Mouse (Mus musculus) embryonic fibroblast, embryonic 13.5 days (primary cell): ENCODE data around the gene Pafah2. TPM values are rescaled to one million over a fixed set of nuclear protein-coding genes. Genes with fewer than 3 reads are reported as not detected.

Experiments used
- H3K27ac ChIP-seq: 2 replicates; pipeline ENCODE4 v1.5.1; 2012; ENCODE audit warnings: low read length, control low read depth, inconsistent platforms; ENCODE audit not compliant: insufficient read depth
- H3K4me1 ChIP-seq: 2 replicates; pipeline ENCODE4 v1.6.1; 2011; ENCODE audit warnings: low read length; ENCODE audit not compliant: control insufficient read depth, insufficient read depth
- H3K4me3 ChIP-seq: 2 replicates; pipeline ENCODE4 v1.5.1; 2011; ENCODE audit warnings: mild to moderate bottlenecking, control low read depth, low read length; ENCODE audit not compliant: insufficient read depth
- CTCF ChIP-seq: IDR thresholded peaks from 2 replicates; pipeline ENCODE4 v1.5.1; 2011; ENCODE audit warnings: mild to moderate bottlenecking, control low read depth, low read length, moderate library complexity, borderline replicate concordance; ENCODE audit not compliant: insufficient read depth
- POLR2A ChIP-seq: IDR thresholded peaks from 2 replicates; pipeline ENCODE4 v1.6.1; 2011; ENCODE audit warnings: low read depth, mild to moderate bottlenecking, control low read depth, low read length, moderate library complexity
- polyA plus RNA-seq: library from polyadenylated mRNA; stranded (reverse); fragments of >200 nt; gene quantifications from 2 replicates; pipeline ENCODE4 v1.2.4, GENCODE M21; 2011; ENCODE audit warnings: low read depth; ENCODE audit not compliant: missing spikeins, insufficient read length

The Pafah2 gene
- polyA plus RNA-seq, 1 experiment = 15.9 TPM

GRCm38 (mm10) chr4:134395142-134395541, 978 bp upstream of the Pafah2 start:
- no peak for TF ChIP-seq POLR2A
- no peak for TF ChIP-seq CTCF
- Histone ChIP-seq H3K4me3 (no peak overlapping the region), H3K4me1 (no peaks in the 10 kb centered on the region), H3K27ac (no peak overlapping the region)

- H3K27ac ChIP-seq = peak overlapping the region; percentile 71
- TF ChIP-seq CTCF (no peak), POLR2A (0 out of 2 replicates have a peak, but pooled peaks have one; percentile 30)
- H3K4me1 ChIP-seq = no peaks in the 10 kb centered on the region
- peak overlapping the region; percentile 76 for H3K4me3 ChIP-seq
Observed at GRCm38 (mm10) chr4:134397121-134397520, 1.0 kb downstream of the Pafah2 start.

DNA sequence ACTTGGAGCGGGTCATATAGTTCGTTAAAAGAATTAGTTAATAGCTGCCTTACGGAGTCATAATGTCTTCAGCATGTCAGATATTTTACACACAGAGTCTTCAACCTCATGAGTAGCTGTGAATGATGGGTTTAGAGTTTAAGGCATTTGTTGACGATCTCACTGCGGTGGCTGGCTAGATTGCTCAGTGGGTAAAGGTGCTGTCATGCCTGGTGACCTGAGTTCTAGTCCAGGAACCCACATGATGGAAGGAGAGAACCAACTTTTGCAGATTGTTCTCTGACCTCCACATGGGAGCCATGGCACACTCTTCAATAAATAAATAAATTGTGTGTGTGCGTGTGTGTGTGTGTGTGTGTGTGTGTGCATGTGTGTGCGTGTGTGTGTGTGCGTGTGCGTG, 1.6 kb downstream of the Pafah2 start:
- Histone ChIP-seq H3K4me1 (no peaks in the 10 kb centered on the region), H3K4me3 (no peak overlapping the region), H3K27ac (no peak overlapping the region)
- TF ChIP-seq POLR2A = no peak

DNA sequence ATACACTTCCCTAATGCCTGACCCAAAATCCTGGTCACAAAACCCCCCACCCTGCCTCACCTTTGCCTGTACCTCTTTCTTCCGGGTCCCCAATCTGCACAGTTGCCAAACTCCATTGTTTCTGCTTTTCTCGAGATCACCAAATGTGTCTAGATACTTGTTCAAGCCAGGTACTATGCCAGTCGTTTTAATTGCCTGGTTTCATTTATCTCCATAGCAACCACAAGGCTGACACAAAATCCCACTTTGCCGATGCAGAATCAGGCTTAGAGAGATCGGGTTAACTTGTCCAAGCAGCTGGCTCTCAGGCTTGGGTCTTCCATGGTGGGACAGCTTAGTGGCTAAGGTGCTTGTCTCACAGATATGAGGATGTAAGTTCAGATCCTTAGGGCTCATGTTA, 4.1 kb downstream of the Pafah2 start:
- TF ChIP-seq POLR2A (no peak), CTCF (no peak)
- H3K27ac ChIP-seq = no peak overlapping the region
- H3K4me3 ChIP-seq = no peak overlapping the region
- H3K4me1 ChIP-seq = no peaks in the 10 kb centered on the region

- Histone ChIP-seq H3K4me1 (no peaks in the 10 kb centered on the region), H3K4me3 (0 out of 2 replicates have a peak overlapping the region, but pooled peaks have one; percentile 3), H3K27ac (no peak overlapping the region)
- TF ChIP-seq CTCF = no peak
- TF ChIP-seq POLR2A = peak; percentile 48; the same call in 1 of the 2 replicates
Observed at GRCm38 (mm10) chr4:134401181-134401661, 5.1 kb downstream of the Pafah2 start.

DNA sequence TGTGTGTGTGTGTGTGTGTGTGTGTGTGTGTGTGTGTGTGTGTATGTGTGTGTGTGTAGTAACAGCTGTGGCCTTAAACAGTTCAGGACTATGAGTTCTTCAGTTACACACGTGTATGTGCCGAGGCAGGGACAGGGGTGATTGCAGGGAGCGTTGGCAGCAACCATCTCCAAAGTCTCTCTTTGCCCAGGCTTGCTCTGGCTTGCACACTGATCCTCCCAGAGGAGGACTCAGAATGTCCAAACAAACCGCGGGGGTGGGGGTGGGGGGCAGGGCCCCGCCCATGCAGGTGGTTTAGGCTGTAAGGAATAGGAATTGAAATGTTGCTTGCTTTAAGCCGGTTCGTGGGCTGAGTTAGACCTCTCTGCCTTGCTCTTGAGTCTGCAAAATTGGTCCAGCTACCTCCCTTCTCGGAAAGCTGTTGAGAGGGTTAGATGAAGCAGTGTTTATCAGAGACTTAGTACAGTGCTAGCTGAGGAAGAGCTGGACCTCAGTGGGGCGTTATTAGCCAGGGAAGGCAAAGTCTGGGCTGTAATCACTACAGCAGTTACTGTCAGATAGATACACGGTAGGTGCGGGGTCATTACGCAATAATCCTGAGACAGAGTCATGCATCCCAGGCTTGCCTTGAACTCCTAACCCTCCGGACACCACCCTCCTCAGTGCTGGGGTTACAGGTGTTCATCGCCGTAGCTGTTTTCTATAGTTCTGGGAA, 5.9 kb downstream of the Pafah2 start:
- Histone ChIP-seq H3K4me3 (no peak overlapping the region), H3K27ac (no peak overlapping the region), H3K4me1 (no peaks in the 10 kb centered on the region)
- TF ChIP-seq POLR2A (no peak), CTCF (no peak)

DNA sequence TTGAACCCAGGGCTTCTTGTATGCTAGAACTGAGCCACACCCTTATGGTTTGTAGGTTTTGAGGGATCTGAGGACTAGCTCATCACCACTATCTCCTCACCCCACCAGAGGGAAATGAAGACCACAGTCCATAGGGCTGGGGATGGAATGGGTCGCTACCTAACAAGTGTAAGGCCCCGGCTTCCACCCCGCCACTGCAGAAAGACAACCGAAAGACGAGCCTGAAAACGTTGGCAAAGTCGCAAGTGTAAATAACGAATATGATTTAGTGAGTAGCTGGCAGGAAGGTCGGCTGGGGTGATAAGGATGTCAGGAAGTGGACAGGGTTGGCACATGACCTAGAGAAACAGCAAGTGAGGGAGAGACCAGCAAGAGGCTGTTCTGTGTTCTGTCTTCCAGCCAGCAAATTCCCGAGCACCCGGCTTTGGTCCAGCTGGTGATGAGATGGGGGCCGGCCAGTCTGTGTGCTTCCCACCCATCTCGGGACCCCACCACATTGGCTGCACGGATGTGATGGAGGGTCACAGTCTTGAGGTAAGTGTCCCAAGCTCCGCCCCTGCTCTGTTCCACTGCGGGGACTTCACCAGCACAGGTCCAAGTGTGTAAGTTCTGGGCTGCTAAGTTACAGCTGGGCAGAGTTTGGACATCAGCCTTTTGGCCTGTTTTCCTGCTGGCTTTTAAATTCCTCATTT, 6.6 kb downstream of the Pafah2 start:
- H3K27ac ChIP-seq = no peak overlapping the region

GRCm38 (mm10) chr4:134403721-134404120, 7.6 kb downstream of the Pafah2 start:
- no peak overlapping the region for H3K27ac ChIP-seq
- no peak overlapping the region for H3K4me3 ChIP-seq
- H3K4me1 ChIP-seq = no peaks in the 10 kb centered on the region
- no peak for TF ChIP-seq POLR2A
- no peak for TF ChIP-seq CTCF

More for the DNA sequence above, 6.6 kb downstream of the Pafah2 start:
- Histone ChIP-seq H3K4me1 (no peaks in the 10 kb centered on the region), H3K4me3 (no peak overlapping the region)
- no peak for TF ChIP-seq CTCF
- TF ChIP-seq POLR2A = no peak

DNA sequence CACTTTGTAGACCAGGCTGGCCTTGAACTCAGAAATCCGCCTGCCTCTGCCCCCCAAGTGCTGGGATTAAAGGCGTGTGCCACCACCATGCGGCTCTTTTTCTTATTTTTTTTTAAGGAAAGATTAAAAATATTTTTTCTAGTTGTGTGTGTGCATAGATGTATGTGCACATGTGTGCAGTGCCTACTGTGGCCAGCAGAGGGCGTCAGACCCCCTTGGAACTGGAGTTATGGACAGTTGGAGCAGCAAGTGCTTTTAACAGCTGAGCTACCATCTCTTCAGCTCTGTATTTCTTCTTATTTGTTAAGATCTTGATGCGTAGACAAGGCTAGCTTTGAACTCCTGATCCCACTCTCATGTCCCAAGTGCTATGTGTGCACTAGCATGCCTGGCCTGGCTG, 13.2 kb downstream of the Pafah2 start:
- Histone ChIP-seq H3K27ac (no peak overlapping the region), H3K4me3 (no peak overlapping the region), H3K4me1 (no peaks in the 10 kb centered on the region)
- TF ChIP-seq POLR2A (no peak), CTCF (peak; percentile 37; the same call in 1 of the 2 replicates)

DNA sequence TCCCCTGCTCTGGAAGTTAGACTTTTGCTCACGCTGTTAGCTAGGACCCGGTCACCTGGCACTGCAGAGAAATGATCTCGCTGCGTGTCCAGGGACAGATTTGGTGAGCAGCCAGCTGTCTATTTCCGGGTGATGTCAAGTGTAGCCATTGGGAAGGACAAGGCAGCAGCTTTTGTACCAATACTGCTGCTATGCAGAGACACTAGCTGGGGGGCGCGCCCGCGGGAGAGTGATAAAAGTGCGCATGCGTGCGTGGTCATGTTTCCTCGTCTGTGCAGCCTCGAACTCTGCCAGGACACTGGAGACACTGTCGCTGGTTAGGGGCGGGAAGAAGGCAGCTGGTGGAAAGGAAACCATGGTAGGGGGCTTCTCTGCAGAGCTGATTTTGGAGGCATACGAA, 20.1 kb downstream of the Pafah2 start:
- Histone ChIP-seq H3K4me1 (no peaks in the 10 kb centered on the region), H3K4me3 (no peak overlapping the region), H3K27ac (no peak overlapping the region)
- TF ChIP-seq CTCF (no peak), POLR2A (no peak)
